Mouse (Mus musculus): ENCODE results near the gene Pabpn1.

GRCm38 (mm10) chr14:54929801-54930200, 37.5 kb downstream of the Pabpn1 start:
- TF ChIP-seq CTCF (conservative IDR thresholded peaks at IDR 0.05; ENCODE audit: low read length) (no peak), POU5F1 (IDR thresholded peaks at IDR 0.05; ENCODE audit: borderline replicate concordance, low read length) (no peak)
